Mouse (Mus musculus) heart, embryonic 14.5 days (tissue): ENCODE data around the gene Rassf7. TPM values are rescaled to one million over a fixed set of nuclear protein-coding genes. Genes with fewer than 3 reads are reported as not detected.
A peak's percentile ranks its signal among the peaks of the same experiment; 100 is the strongest.

Experiments used
- ATAC-seq: fragments of 200-750 bp; cut with Nextera tagmentation; 2 replicates; pipeline ENCODE4 v1.8.0; 2017; ENCODE audit warnings: low read depth, moderate TSS enrichment; ENCODE audit not compliant: insufficient number of reproducible peaks, insufficient read depth, low FRiP score
- H3K27ac ChIP-seq, 2 experiments: fragments of 200-500 bp in 1 of 2; fragments of 300-500 bp in 1 of 2; sonication (generic) in 1 of 2; replicated peaks in 1 of 2; 2 replicates each; pipeline ENCODE4 v1.5.1; 2012 to 2014; ENCODE audit warnings: low read depth in 2 of 2, low read length in 2 of 2, control low read depth in 1 of 2, mild to moderate bottlenecking in 1 of 2, mixed read lengths in 1 of 2; ENCODE audit not compliant: control insufficient read depth in 1 of 2, insufficient read depth in 1 of 2
- H3K27me3 ChIP-seq: fragments of 300-500 bp; sonication (generic); 2 replicates; pipeline ENCODE4 v1.6.1; 2014; ENCODE audit warnings: mild to moderate bottlenecking, low read length, control low read depth; ENCODE audit not compliant: control insufficient read depth, insufficient read depth
- H3K36me3 ChIP-seq: fragments of 300-500 bp; sonication (generic); 2 replicates; pipeline ENCODE4 v1.6.1; 2014; ENCODE audit warnings: mild to moderate bottlenecking, control low read depth, low read length, mixed read lengths; ENCODE audit not compliant: control insufficient read depth, insufficient read depth
- H3K4me1 ChIP-seq, 2 experiments: fragments of 200-500 bp in 1 of 2; fragments of 300-500 bp in 1 of 2; sonication (generic) in 1 of 2; 2 replicates each; pipeline ENCODE4 v1.6.1; 2012 to 2014; ENCODE audit warnings: low read length in 2 of 2, control low read depth in 1 of 2, mixed read lengths in 1 of 2; ENCODE audit not compliant: control insufficient read depth in 2 of 2, insufficient read depth in 2 of 2
- H3K4me2 ChIP-seq: fragments of 300-500 bp; sonication (generic); 2 replicates; pipeline ENCODE4 v1.6.1; 2014; ENCODE audit warnings: mild to moderate bottlenecking, low read length
- H3K4me3 ChIP-seq, 2 experiments: fragments of 200-500 bp in 1 of 2; fragments of 300-500 bp in 1 of 2; sonication (generic) in 1 of 2; 2 replicates each; pipeline ENCODE4 v1.5.1; 2012 to 2014; ENCODE audit warnings: low read length in 2 of 2, mild to moderate bottlenecking in 2 of 2, control low read depth in 1 of 2, low read depth in 1 of 2, moderate library complexity in 1 of 2; ENCODE audit not compliant: control insufficient read depth in 1 of 2, insufficient read depth in 1 of 2
- H3K9ac ChIP-seq: fragments of 300-500 bp; sonication (generic); 2 replicates; pipeline ENCODE4 v1.6.1; 2014; ENCODE audit warnings: mild to moderate bottlenecking, low read length
- H3K9me3 ChIP-seq: fragments of 300-500 bp; sonication (generic); 2 replicates; pipeline ENCODE4 v1.6.1; 2016; ENCODE audit warnings: low read length, control low read depth; ENCODE audit not compliant: control insufficient read depth
- WGBS: fragments of 180-500 bp; shearing (Covaris S2); extraction: QIAGEN DNeasy Blood & Tissue Kit; methylation state at CpG from one replicate; pipeline ENCODE4 v1.1.7; 2014; 5-methylcytosine and 5-hydroxymethylcytosine counted together
- polyA plus RNA-seq: library from polyadenylated mRNA; unstranded; fragments of >200 nt; fragmentation: Nextera tagmentation; extraction: Ambion mirVana; gene quantifications from 2 replicates; pipeline ENCODE4 v1.2.1, GENCODE M21; 2014

The Rassf7 gene
- 12.1 and 12.4 TPM in 2 replicates for polyA plus RNA-seq

DNA sequence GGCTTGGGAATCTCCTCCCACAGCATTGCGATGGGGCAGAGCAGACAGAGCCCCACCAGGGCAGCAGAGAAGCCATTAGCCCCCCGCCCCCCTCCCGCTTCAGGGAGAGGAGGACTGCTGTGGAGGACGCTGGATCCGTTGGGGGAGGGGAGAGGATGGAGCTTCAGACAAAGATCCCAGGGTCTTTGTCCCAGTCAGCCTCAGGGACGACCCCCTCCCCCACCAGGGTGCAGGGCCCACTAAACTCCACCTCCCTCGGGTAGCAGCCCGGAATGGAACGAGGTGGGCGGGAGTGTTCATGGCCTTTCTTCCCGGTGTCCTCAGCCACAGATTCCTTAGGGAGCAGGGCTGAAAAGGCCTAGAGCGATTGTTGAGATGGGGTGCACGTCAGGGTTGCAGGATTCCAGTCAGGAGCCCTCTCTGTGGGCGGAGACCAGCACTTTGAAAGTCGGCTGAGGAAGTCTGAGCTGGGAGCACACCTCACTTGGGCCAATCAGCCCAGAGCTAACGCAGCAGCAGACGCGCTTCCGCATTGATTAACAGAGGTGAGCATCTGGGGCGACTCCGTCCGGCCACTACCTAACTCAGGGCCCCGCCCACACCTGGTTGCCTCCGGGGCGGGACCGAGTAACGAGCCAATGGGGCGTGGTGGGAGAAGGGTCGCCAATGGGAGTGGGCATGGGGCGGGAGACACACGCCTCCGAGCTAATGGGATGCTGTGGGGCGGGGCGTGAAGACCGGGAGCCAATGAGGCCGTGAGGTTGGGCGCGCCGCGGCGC is at the start of gene Rassf7:
Gene Rassf7 (plus strand): TSS at position 760 of the 779 bp plus-strand sequence.
- WGBS = under 1% methylated on average over 41 of the region's 41 CpGs
- peak within 1 kb of the TSS; percentile 96 for H3K4me2 ChIP-seq

GRCm38 (mm10) chr7:141167901-141168517 is 47.7 kb upstream of the Rassf7 start:
- no peaks in the 10 kb centered on the region for H3K9me3 ChIP-seq
- peak overlapping the region; percentile 3 to 36; a peak in 2 of 4 replicates for H3K27ac ChIP-seq
- H3K27me3 ChIP-seq = no peaks in the 10 kb centered on the region
- peak overlapping the region; percentile 75 for H3K4me2 ChIP-seq
- peaks cover 10 to 15% of the 10 kb centered on the region in 2 experiments; a peak in 3 of 4 replicates for H3K4me1 ChIP-seq
- peak overlapping the region; percentile 80 for H3K9ac ChIP-seq
- peak overlapping the region; percentile 55 for H3K4me3 ChIP-seq
- no peak for ATAC-seq
- WGBS = 12% methylated on average over 7 of the region's 7 CpGs
- H3K36me3 ChIP-seq = peaks cover 33% of the 10 kb centered on the region

More for the DNA sequence above, at the start of gene Rassf7:
- Histone ChIP-seq H3K27me3 (no peaks in the 10 kb centered on the region; the same call in 1 of the 2 replicates), H3K36me3 (0 out of 2 replicates have a peak, but pooled peaks cover 11% of the 10 kb centered on the region), H3K27ac (peak within 1 kb of the TSS; percentile 43 to 50), H3K9ac (peak within 1 kb of the TSS; percentile 79), H3K4me1 (peaks cover 9 to 18% of the 10 kb centered on the region in 2 experiments), H3K9me3 (no peaks in the 10 kb centered on the region), H3K4me3 (peak within 1 kb of the TSS; percentile 58 to 61)
- ATAC-seq = peak; percentile 94

DNA sequence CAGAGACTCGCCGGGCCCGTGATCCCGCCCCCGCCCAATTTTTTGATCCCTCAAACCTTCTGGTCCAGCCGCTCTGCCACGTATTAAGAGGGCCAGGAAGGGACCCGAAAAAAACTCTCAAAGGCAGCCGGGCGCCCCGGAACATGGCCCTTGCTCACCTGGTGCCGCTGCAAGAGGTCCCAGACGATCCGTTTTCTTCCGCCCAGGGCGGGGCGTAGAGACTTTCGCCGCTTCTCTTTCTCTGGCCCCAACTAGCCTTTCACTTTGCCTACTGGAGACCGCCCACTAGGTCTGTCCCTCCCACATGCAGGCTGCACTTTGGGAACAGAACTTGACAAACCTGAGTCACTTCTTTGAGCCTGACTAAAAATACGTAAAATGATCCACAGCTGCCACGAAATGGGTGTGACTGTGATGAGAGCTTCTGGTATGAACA is 47.1 kb upstream of the Rassf7 start:
- 1% methylated on average over 22 of the region's 22 CpGs for WGBS
- H3K27ac ChIP-seq = peak overlapping the region; percentile 3 to 36; a peak in 2 of 4 replicates
- H3K27me3 ChIP-seq = no peaks in the 10 kb centered on the region
- peak overlapping the region; percentile 75 for H3K4me2 ChIP-seq
- no peak for ATAC-seq
- H3K9ac ChIP-seq = peak overlapping the region; percentile 80
- no peaks in the 10 kb centered on the region for H3K9me3 ChIP-seq
- H3K36me3 ChIP-seq = peaks cover 28% of the 10 kb centered on the region
- peak overlapping the region; percentile 55 for H3K4me3 ChIP-seq
- peaks cover 12 to 19% of the 10 kb centered on the region in 2 experiments; a peak in 3 of 4 replicates for H3K4me1 ChIP-seq

DNA sequence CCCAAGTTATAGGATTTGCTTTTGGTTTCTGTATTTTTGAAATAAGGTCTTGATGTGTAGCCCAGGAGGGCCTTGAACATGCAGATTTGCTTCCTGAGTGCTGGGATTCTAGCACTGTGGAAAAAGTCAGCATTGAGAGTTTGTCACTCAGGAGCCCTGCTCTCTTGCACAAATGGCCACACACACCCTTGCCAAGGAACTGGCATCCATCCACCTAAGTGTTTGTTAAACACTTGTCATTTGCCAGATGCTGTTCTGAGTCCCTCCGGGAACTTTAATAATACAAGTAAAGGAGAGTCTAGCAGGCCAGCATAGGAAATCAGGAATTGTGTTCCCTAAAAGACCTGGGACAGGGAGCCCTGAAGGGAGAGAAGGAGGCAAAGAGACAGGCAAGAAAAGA is 46.4 kb upstream of the Rassf7 start:
- Histone ChIP-seq H3K9me3 (no peaks in the 10 kb centered on the region), H3K4me2 (peak overlapping the region; percentile 75), H3K4me3 (0 out of 4 replicates have a peak overlapping the region, but pooled peaks of 1 of the 2 experiments have one; percentile 55), H3K4me1 (peaks cover 12 to 19% of the 10 kb centered on the region in 2 experiments; a peak in 3 of 4 replicates), H3K27me3 (no peaks in the 10 kb centered on the region), H3K27ac (no peak overlapping the region), H3K36me3 (peaks cover 20% of the 10 kb centered on the region), H3K9ac (peak overlapping the region; percentile 80; the same call in 1 of the 2 replicates)
- 57% methylated on average over 1 of the region's 1 CpGs for WGBS
- ATAC-seq = no peak

GRCm38 (mm10) chr7:141169866-141170265 is 45.8 kb upstream of the Rassf7 start:
- Histone ChIP-seq H3K9ac (no peak overlapping the region), H3K9me3 (no peaks in the 10 kb centered on the region), H3K27me3 (no peaks in the 10 kb centered on the region), H3K4me3 (no peak overlapping the region), H3K27ac (no peak overlapping the region), H3K36me3 (peaks cover 16% of the 10 kb centered on the region; the same call in 1 of the 2 replicates), H3K4me2 (no peak overlapping the region), H3K4me1 (peaks cover 10 to 19% of the 10 kb centered on the region in 2 experiments; a peak in 3 of 4 replicates)
- ATAC-seq = no peak

DNA sequence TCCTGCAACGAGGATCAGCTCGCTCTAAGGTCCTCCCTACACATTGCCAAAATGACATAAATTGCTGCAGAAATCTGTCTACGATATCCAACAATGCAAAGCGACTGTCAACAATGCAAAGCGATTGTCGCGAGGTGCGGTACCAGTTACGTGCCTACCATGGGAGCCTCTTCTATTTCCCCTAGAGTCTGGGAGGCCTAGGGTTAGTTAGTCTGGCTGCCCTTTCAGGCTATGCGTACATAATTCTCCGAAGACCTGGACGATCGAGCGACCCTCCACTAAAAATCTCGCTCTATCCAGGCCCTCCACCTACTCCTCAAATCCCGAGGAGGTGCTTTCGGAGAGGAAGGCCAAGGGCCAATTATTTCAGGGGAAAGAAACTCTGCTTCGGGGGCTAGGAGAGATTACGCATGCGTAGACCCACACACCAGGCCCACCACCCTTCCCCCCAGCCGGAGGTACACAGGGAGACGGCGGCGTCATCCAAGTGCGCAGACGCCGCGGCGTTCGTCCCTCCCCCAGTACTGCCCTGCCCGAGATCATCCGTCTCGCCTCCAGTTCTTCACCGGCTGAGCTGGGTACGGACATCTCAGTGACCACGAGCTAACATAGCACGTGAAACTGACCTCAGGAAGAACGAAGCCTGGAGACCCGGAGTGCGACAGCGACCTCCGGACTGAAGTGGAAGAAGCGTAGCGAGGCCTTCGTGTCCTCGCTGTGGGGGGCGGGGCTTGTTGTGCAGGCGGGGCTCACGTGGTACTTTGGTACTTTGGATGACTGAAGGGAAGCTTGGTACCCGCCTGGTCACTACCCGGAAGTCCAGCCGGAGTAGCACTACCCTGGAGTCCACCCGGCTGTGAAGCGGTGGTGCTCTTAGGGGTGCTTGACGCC is 43.3 kb upstream of the Rassf7 start, which contains the start of gene Rnh1:
Gene Rnh1 (minus strand): TSS at position 742 of the 891 bp plus-strand sequence.
- H3K4me3 ChIP-seq = peak within 1 kb of the TSS; percentile 57 to 91
- 3% methylated on average over 55 of the region's 55 CpGs for WGBS
- peak within 1 kb of the TSS; percentile 96 to 99 for H3K27ac ChIP-seq
- H3K9ac ChIP-seq = peak within 1 kb of the TSS; percentile 72
- peak; percentile 95 for ATAC-seq
- H3K4me1 ChIP-seq = peaks cover 10 to 19% of the 10 kb centered on the region in 2 experiments; a peak in 3 of 4 replicates
- peaks cover 9% of the 10 kb centered on the region; the same call in 1 of the 2 replicates for H3K27me3 ChIP-seq
- no peaks in the 10 kb centered on the region for H3K36me3 ChIP-seq
- no peaks in the 10 kb centered on the region for H3K9me3 ChIP-seq
- peak within 1 kb of the TSS; percentile 73 for H3K4me2 ChIP-seq
